Mouse (Mus musculus) lung, embryonic 16.5 days (tissue): ENCODE results near the gene Ppp1r16b. TPM values are rescaled to one million over a fixed set of nuclear protein-coding genes. Genes with fewer than 3 reads are reported as not detected.

Experiments
- ATAC-seq: fragments of 200-750 bp; cut with Nextera tagmentation; 2 replicates; pipeline ENCODE4 v1.8.0; 2017; ENCODE audit warnings: low read depth, mild to moderate bottlenecking, moderate library complexity
- H3K27ac ChIP-seq: fragments of 300-500 bp; sonication (generic); 2 replicates; pipeline ENCODE4 v1.5.1; 2014; ENCODE audit warnings: mild to moderate bottlenecking, control low read depth, low read length
- H3K27me3 ChIP-seq: fragments of 300-500 bp; sonication (generic); 2 replicates; pipeline ENCODE4 v1.6.1; 2014; ENCODE audit warnings: low read depth, low read length, mixed read lengths; ENCODE audit not compliant: control insufficient read depth, insufficient read depth
- H3K36me3 ChIP-seq: fragments of 300-500 bp; sonication (generic); 2 replicates; pipeline ENCODE4 v1.6.1; 2014; ENCODE audit warnings: low read length; ENCODE audit not compliant: control insufficient read depth, insufficient read depth
- H3K4me1 ChIP-seq: fragments of 300-500 bp; sonication (generic); replicated peaks from 2 replicates; pipeline ENCODE4 v1.6.1; 2014; ENCODE audit warnings: low read length, mixed read lengths; ENCODE audit not compliant: control insufficient read depth, insufficient read depth
- H3K4me2 ChIP-seq: fragments of 300-500 bp; sonication (generic); 2 replicates; pipeline ENCODE4 v1.6.1; 2014; ENCODE audit warnings: low read depth, low read length, control low read depth
- H3K4me3 ChIP-seq: fragments of 300-500 bp; sonication (generic); 2 replicates; pipeline ENCODE4 v1.5.1; 2014; ENCODE audit warnings: mild to moderate bottlenecking, low read length, control low read depth
- H3K9ac ChIP-seq: fragments of 300-500 bp; sonication (generic); 2 replicates; pipeline ENCODE4 v1.6.1; 2014; ENCODE audit warnings: low read length, control low read depth
- H3K9me3 ChIP-seq: fragments of 300-500 bp; sonication (generic); 2 replicates; pipeline ENCODE4 v1.6.1; 2016; ENCODE audit warnings: low read length; ENCODE audit not compliant: control insufficient read depth
- WGBS: fragments of 180-500 bp; shearing (Covaris S2); extraction: QIAGEN DNeasy Blood & Tissue Kit; methylation state at CpG from one replicate; pipeline ENCODE4 v1.1.7; 2014; 5-methylcytosine and 5-hydroxymethylcytosine counted together
- polyA plus RNA-seq: library from polyadenylated mRNA; unstranded; fragments of >200 nt; fragmentation: Nextera tagmentation; extraction: Ambion mirVana; gene quantifications from 2 replicates; pipeline ENCODE4 v1.2.1, GENCODE M21; 2015

The Ppp1r16b gene
- polyA plus RNA-seq, 1 experiment from 2014 or later = 22.5 TPM

DNA sequence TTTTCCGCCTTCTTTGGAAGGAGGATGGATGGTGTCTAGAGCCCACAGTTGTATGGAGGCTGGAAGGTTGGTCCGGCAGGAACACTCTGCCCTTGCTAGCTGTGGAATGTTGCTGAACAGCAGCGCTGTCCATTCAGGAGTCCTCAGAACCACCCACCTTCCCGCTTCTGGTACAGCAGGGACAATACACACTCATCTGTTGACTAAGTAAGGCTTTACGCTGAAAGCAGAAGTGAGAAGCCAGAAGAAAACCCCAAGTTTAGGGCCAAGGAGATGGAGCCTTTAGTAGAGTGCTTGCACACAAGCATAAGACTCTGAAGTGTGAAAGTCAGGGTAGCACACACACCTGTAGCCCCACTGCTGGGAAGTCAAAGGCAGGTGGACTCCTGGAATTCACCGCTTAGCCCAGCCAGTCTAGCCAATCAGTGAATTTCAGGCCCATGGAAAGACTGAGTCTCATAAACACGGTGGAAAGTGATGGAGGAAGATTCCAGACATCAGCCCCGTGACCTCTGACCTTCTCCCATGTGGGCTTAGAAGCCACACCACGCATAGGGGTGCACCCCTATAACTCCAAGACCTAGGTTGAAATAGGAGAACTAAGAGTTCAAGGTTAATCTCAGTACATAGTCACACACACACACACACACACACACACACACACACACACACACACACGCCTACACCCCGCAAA lies 17.3 kb downstream of the Ppp1r16b start:
- Histone ChIP-seq H3K27ac (peak overlapping the region; percentile 56), H3K36me3 (no peaks in the 10 kb centered on the region), H3K27me3 (no peaks in the 10 kb centered on the region), H3K4me3 (no peak overlapping the region), H3K4me1 (peaks cover 9% of the 10 kb centered on the region), H3K4me2 (no peak overlapping the region), H3K9ac (no peak overlapping the region), H3K9me3 (no peaks in the 10 kb centered on the region)
- ATAC-seq = peak; percentile 51; the same call in 1 of the 2 replicates
- WGBS = 48% methylated on average over 11 of the region's 11 CpGs

- Histone ChIP-seq H3K4me1 (peaks cover 9% of the 10 kb centered on the region), H3K36me3 (no peaks in the 10 kb centered on the region), H3K9me3 (no peaks in the 10 kb centered on the region), H3K4me3 (no peak overlapping the region), H3K27ac (no peak overlapping the region), H3K4me2 (no peak overlapping the region), H3K27me3 (no peaks in the 10 kb centered on the region), H3K9ac (no peak overlapping the region)
- peak; percentile 15; the same call in 1 of the 2 replicates for ATAC-seq
- WGBS = 15% methylated on average over 4 of the region's 4 CpGs
Observed at GRCm38 (mm10) chr2:158683038-158683413, 17.8 kb downstream of the Ppp1r16b start.

DNA sequence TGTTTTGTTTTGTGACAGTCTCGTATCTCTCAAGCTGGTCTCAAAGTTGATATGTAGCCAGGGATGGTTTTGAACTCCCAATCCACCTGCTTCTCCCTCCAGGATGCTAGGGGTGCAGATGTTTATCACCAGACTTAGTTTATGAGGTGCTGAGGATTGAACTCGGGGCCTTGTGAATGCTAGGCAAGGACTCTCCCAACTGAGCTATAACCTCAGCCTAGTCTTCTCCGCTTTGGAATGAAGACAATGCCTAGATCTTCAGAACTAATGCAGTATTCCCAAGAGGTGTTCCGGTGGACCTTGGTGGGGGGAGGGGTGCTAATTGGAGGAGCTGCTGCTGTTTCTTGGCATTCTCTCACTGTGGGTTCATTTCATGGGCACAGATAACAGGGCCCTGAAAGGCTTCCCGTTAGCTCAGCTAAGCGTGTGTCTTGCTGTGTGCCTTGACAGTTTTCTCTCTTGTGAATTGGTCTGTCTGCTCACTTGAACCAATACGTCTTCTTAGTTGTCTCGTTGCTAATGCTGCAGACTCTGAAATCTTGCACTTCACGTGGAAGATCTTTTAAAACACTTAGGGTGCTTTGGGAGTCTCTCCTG lies 19.1 kb downstream of the Ppp1r16b start:
- Histone ChIP-seq H3K4me3 (no peak overlapping the region), H3K4me2 (no peak overlapping the region), H3K27me3 (no peaks in the 10 kb centered on the region), H3K9ac (no peak overlapping the region), H3K27ac (no peak overlapping the region), H3K36me3 (no peaks in the 10 kb centered on the region), H3K9me3 (no peaks in the 10 kb centered on the region), H3K4me1 (peaks cover 9% of the 10 kb centered on the region)
- ATAC-seq = no peak
- 54% methylated on average over 9 of the region's 9 CpGs for WGBS

GRCm38 (mm10) chr2:158684910-158685309 lies 19.7 kb downstream of the Ppp1r16b start:
- ATAC-seq = no peak
- WGBS = 75% methylated on average over 3 of the region's 3 CpGs

GRCm38 (mm10) chr2:158686394-158686793 lies 21.2 kb downstream of the Ppp1r16b start:
- H3K9me3 ChIP-seq = no peaks in the 10 kb centered on the region
- H3K9ac ChIP-seq = no peak overlapping the region
- H3K4me1 ChIP-seq = peaks cover 4% of the 10 kb centered on the region; the same call in 1 of the 2 replicates

More at GRCm38 (mm10) chr2:158684910-158685309, 19.7 kb downstream of the Ppp1r16b start:
- Histone ChIP-seq H3K4me1 (peaks cover 9% of the 10 kb centered on the region), H3K4me2 (no peak overlapping the region), H3K4me3 (no peak overlapping the region), H3K27ac (no peak overlapping the region), H3K9ac (no peak overlapping the region), H3K27me3 (no peaks in the 10 kb centered on the region), H3K36me3 (no peaks in the 10 kb centered on the region), H3K9me3 (no peaks in the 10 kb centered on the region)

DNA sequence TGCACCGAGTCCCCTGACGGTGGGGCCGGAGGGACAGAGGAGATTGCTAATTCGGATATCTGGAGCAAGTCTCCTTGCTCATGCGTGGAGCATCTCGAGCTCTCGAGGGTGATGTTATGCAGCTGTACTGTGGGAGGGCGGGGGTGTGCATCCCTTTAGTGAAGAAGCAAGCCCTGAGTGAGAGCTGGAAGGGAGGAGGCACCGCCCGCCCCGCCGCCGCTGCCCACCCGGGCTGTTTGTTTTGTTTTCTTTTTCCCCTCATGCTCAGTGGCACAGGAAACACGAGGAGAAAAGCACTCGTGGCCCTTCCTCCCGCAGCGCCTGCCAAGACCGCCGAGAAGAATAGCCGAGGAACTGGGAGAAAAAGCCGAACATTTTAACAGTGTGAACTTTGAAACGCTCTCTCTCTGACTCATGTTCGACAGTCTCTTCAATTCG lies 22.6 kb downstream of the Ppp1r16b start:
- Histone ChIP-seq H3K9me3 (no peaks in the 10 kb centered on the region), H3K4me3 (no peak overlapping the region), H3K27me3 (no peaks in the 10 kb centered on the region), H3K27ac (peak overlapping the region; percentile 47), H3K36me3 (no peaks in the 10 kb centered on the region), H3K9ac (no peak overlapping the region), H3K4me2 (0 out of 2 replicates have a peak overlapping the region, but pooled peaks have one; percentile 19), H3K4me1 (peaks cover 4% of the 10 kb centered on the region; the same call in 1 of the 2 replicates)
- whole genome bisulfite sequencing = 33% methylated on average over 25 of the region's 25 CpGs
- peak; percentile 61 for ATAC-seq

More at GRCm38 (mm10) chr2:158686394-158686793, 21.2 kb downstream of the Ppp1r16b start:
- H3K27me3 ChIP-seq = no peaks in the 10 kb centered on the region
- H3K4me2 ChIP-seq = no peak overlapping the region
- no peaks in the 10 kb centered on the region for H3K36me3 ChIP-seq
- no peak for ATAC-seq
- 38% methylated on average over 2 of the region's 2 CpGs for WGBS
- H3K27ac ChIP-seq = no peak overlapping the region
- no peak overlapping the region for H3K4me3 ChIP-seq

DNA sequence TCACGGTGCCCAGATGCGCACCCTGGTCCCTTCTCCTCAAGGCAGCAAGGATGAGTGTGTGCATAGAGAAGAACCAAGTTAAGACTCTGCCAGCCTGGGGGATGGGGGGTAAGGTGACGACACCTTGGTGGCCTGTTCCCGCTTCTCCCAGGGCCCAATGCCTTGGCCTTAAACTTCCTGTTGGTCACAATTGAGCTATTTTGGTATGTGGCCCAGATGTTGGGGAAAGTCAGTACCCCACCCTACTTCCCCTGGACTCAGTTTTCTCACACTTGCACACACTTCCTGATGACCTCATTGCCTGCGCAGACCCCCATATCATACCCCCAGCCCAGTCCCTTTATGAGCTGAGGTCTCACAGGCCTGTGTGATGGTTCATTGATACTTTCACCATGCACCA lies 23.9 kb downstream of the Ppp1r16b start:
- Histone ChIP-seq H3K9me3 (no peaks in the 10 kb centered on the region), H3K27me3 (no peaks in the 10 kb centered on the region), H3K4me2 (no peak overlapping the region), H3K27ac (peak overlapping the region; percentile 47), H3K4me1 (0 out of 2 replicates have a peak, but pooled peaks cover 2% of the 10 kb centered on the region), H3K9ac (no peak overlapping the region), H3K4me3 (no peak overlapping the region), H3K36me3 (no peaks in the 10 kb centered on the region)
- 69% methylated on average over 5 of the region's 5 CpGs for WGBS
- peak; percentile 59 for ATAC-seq

DNA sequence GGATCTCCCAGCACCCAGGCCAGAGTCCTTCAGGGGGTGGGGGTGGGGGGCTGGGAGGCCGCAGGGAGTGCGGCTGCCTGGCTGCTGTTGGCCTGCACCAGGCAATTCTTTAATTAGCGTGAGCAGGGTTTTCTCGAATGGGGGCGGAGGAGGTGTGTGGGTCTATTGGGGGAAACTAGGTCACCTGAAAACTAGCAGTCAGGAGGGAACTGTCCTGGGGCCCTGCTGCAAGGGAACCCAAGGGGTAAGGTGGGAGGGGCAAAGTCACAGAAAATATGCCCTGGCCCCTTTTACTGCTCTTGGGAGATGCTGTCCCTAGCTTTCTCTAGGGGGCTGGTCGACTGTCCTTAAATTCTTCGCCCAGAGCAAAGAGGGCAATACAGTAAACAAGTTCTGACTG lies 24.4 kb downstream of the Ppp1r16b start:
- Histone ChIP-seq H3K4me3 (no peak overlapping the region), H3K9ac (no peak overlapping the region), H3K27me3 (no peaks in the 10 kb centered on the region), H3K4me2 (no peak overlapping the region), H3K27ac (peak overlapping the region; percentile 45; the same call in 1 of the 2 replicates), H3K4me1 (0 out of 2 replicates have a peak, but pooled peaks cover 2% of the 10 kb centered on the region), H3K9me3 (no peaks in the 10 kb centered on the region), H3K36me3 (no peaks in the 10 kb centered on the region)
- no peak for ATAC-seq
- WGBS = 58% methylated on average over 7 of the region's 7 CpGs

DNA sequence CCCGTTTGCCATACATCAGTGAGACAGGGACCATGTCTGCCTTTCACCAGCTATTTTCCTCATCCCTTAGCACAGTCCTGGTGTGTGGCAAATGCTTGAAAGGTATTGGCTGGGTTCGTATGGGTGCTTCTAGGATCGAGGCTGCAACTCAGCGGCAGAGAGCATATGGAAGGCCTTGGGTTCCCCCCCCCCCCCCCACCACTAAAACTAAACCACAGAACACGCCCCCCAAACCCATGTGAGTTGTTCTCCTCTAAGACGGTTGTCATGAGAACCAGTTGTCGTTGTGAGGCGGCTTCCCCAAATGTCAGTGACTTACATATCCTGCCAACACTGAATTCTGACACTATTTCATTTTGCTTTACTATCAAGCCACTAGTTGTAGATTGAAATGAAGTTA lies 24.9 kb downstream of the Ppp1r16b start:
- Histone ChIP-seq H3K36me3 (no peaks in the 10 kb centered on the region), H3K4me3 (no peak overlapping the region), H3K27me3 (no peaks in the 10 kb centered on the region), H3K9ac (no peak overlapping the region), H3K4me2 (no peak overlapping the region), H3K4me1 (0 out of 2 replicates have a peak, but pooled peaks cover 2% of the 10 kb centered on the region), H3K9me3 (no peaks in the 10 kb centered on the region), H3K27ac (no peak overlapping the region)
- 59% methylated on average over 8 of the region's 8 CpGs for WGBS
- ATAC-seq = no peak
